Mouse (Mus musculus) liver, embryonic 14.5 days (tissue): ENCODE data around the gene F2.

ENCODE experiments used
- CTCF ChIP-seq: IDR thresholded peaks from 2 replicates; pipeline ENCODE4 v1.5.1; 2016; ENCODE audit warnings: antibody characterized with exemption, low read depth, control low read depth
- EP300 ChIP-seq: IDR thresholded peaks from 2 replicates; pipeline ENCODE4 v1.6.1; 2016; ENCODE audit warnings: antibody characterized with exemption, low read depth

GRCm38 (mm10) chr2:91645811-91646210 lies 9.6 kb upstream of the F2 start:
- TF ChIP-seq EP300 (no peak), CTCF (no peak)
